Mouse (Mus musculus): ENCODE results near the gene Mreg.
A peak's percentile ranks its signal among the peaks of the same experiment; 100 is the strongest.
"Not testable (repeated sequence)": the region's sequence is repeated elsewhere in the genome, so short reads cannot be mapped to it uniquely, and the experiment has no call there.

Mreg gene

GRCm38 (mm10) chr1:72211701-72212699 lies at the start of gene Mreg:
TSS of gene Mreg (minus strand) at chr1:72212307.
- DNase-seq (ENCODE audit: low read depth) = peak; percentile 41

- no peak for DNase-seq (ENCODE audit: low read depth)
Observed at GRCm38 (mm10) chr1:72256381-72257256, 44.5 kb upstream of the Mreg start.

- DNase-seq (ENCODE audit: low read depth) = no peak
Observed at GRCm38 (mm10) chr1:72255854-72256175, 43.7 kb upstream of the Mreg start.

- peak; percentile 65 for DNase-seq (ENCODE audit: low read depth)
Observed at GRCm38 (mm10) chr1:72255062-72255853, 43.2 kb upstream of the Mreg start.

- peak; percentile 89 for DNase-seq (ENCODE audit: low read depth)
Observed at GRCm38 (mm10) chr1:72254545-72255061, 42.5 kb upstream of the Mreg start.

- DNase-seq (ENCODE audit: low read depth) = no peak
Observed at GRCm38 (mm10) chr1:72253881-72254491, 41.9 kb upstream of the Mreg start.

- no peak for DNase-seq (ENCODE audit: low read depth)
Observed at GRCm38 (mm10) chr1:72251806-72252205, 39.7 kb upstream of the Mreg start.

- not testable (repeated sequence) for DNase-seq (ENCODE audit: low read depth)
Observed at GRCm38 (mm10) chr1:72248226-72248737, 36.2 kb upstream of the Mreg start.

GRCm38 (mm10) chr1:72244317-72245036 lies 32.4 kb upstream of the Mreg start:
- DNase-seq (ENCODE audit: low read depth) = peak; percentile 72

- peak; percentile 98 for DNase-seq (ENCODE audit: low read depth)
Observed at GRCm38 (mm10) chr1:72243656-72244316, 31.7 kb upstream of the Mreg start.

GRCm38 (mm10) chr1:72242581-72243143 lies 30.6 kb upstream of the Mreg start:
- DNase-seq (ENCODE audit: low read depth) = no peak

GRCm38 (mm10) chr1:72239113-72239512 lies 27.0 kb upstream of the Mreg start:
- DNase-seq (ENCODE audit: low read depth) = not testable (repeated sequence)

GRCm38 (mm10) chr1:72238016-72238580 lies 26.0 kb upstream of the Mreg start:
- no peak for DNase-seq (ENCODE audit: low read depth)

GRCm38 (mm10) chr1:72237007-72237775 lies 25.1 kb upstream of the Mreg start:
- no peak for DNase-seq (ENCODE audit: low read depth)

GRCm38 (mm10) chr1:72236363-72237006 lies 24.4 kb upstream of the Mreg start:
- peak; percentile 46 for DNase-seq (ENCODE audit: low read depth)

GRCm38 (mm10) chr1:72232592-72232991 lies 20.5 kb upstream of the Mreg start:
- not testable (repeated sequence) for DNase-seq (ENCODE audit: low read depth)

- no peak for DNase-seq (ENCODE audit: low read depth)
Observed at GRCm38 (mm10) chr1:72228974-72229373, 16.9 kb upstream of the Mreg start.

GRCm38 (mm10) chr1:72227546-72227945 lies 15.4 kb upstream of the Mreg start:
- no peak for DNase-seq (ENCODE audit: low read depth)
